Mouse (Mus musculus) spleen, postnatal 4 days (tissue): ENCODE measurements around the gene Ushbp1.
"Not testable (repeated sequence)": the region's sequence is repeated elsewhere in the genome, so short reads cannot be mapped to it uniquely, and the experiment has no call there.

Source experiments
- DNase-seq, 2 experiments: peaks; one replicate each; pipeline ENCODE4 v3.0.0; 2022; ENCODE audit warnings: low spot score in 2 of 2

Ushbp1 gene

DNA sequence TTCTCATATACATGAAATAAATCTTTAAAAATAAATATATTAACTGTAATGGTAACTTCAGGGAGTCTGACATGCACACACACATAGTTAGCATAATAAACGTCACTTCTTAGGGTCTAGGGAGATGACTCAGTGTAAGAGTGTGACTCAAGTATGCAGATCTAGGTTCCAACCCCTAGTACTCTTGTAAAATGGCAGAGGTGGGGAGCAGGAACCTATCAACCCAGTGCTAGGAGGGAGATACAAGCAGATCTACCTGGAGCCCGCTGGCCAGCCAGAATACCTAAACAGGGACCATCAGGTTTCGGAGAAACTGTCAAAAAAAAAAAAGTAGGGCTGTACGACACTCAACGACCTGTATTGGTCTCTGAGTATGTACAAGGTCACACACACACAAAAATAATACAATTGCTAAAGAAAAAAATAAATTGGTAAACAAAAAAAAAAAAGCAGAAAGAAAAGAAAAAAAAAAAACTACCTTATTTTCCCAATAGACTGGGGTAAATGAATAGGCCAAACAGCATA, 24.8 kb downstream of the Ushbp1 start:
- DNase-seq: no peak

DNA sequence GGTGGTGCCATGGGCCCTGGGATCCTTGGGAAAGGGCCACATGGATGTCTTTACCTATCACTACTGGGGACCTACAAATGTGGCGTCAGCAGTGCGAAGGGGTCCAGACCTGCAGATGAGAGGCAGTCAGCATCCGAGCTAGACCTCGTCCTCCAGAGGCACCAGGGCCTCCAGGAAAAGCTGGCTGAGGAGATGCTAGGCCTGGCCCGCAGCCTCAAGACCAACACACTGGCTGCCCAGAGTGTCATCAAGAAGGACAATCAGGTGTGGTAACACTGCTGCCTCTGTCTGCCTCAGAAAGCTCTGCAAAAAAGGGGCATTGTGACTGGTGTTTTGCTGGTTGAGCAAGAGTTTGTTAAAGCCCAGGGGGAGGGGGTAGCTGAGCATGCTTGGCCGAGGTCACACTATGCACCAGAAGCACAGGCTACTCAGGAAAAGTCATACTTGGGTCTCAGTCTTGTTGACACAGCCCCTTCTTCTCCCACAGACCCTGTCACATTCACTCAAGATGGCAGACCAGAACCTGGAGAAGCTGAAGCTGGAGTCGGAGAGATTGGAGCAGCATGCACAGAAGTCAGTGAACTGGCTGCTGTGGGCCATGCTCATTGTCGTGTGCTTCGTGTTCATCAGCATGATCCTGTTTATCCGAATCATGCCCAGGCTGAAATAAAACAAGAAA, 26.4 kb downstream of the Ushbp1 start:
- DNase-seq: peak in 1 of 2 experiments; percentile 58

DNA sequence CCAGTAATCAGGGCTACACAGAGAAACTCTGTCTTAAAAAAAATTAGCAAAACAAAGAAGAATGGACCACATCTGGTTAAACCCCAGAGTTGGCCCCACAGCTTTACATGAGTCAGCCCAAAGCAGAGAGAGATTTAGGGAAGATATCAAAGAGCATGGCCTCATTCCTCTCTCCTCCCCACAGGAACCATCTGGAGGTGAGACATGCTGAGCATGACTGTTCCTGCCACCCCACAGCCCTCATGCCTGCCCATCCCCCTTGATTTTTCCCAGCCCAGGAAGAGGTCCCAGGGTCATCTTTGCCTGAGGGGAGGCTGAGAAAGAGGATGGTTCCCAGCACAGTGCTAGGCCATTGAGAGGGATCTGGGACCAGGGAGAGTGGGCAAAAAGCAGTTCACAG, 27.2 kb downstream of the Ushbp1 start:
- no peak for DNase-seq

DNA sequence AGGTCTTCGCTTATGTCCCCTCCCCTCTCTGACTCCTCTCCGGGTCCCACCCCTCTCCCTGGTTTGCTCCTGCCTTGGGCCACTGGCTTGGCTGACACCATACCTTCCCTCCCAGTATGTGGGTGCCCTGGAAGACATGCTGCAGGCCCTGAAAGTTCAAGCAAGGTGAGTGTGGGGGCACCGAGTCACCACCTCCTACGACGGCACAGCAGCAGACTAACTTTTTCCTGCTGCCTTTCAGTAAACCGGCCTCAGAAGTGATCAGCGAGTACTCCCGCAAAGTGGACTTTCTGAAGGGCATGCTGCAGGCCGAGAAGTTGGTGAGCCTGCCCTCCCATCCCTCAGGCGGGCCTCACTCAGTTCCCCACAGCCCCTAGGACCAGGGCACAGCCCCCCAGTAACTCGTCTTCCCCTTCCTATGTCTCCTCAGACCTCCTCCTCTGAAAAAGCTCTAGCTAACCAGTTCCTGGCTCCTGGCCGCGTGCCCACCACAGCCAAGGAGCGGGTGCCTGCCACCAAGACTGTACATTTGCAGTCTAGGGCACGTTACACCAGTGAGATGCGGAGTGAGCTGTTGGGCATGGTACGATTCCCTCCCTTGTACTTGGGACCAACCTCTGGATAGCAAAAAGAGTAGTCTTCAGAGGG, 27.9 kb downstream of the Ushbp1 start:
- DNase-seq: peak in 1 of 2 experiments; percentile 65

DNA sequence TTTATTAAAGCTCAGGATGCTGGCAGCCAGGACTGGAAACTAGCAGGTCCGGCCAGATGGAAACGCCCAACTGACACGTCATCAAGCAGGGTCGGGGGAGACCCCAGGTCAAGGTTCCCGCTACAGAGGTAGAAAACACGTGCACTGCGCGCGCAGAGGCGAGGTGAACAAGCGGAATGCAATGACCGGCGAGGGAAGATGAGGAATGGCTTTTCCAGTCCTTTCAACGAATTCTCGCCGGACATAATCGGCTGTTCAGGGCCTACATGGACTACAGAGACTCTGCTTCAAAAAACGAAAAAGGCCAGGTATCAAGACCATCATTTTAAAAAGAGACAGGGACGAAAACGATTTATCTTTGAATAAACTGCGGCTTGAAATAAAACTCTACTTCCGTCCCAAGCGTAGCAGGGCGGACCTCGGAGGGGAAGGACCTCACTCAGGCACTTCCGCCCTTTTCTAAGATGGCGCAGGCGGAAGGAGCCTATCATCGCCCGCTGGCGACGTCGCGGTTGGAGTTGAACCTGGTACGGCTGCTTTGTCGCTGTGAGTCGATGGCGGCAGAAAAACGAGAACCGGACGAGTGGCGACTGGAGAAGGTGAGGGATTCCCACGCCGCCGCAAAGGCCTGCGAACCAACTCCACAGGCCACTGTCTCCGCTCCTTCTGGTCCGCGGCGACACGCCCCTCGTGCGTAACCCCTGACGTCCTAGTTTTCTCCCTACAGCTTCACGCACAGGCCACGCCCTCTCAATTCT, 28.7 kb downstream of the Ushbp1 start, which contains the start of gene Use1:
Gene Use1, plus strand, starts transcription at position 78 of the 758 bp plus-strand sequence.
- peak; percentile 86 to 90 for DNase-seq

DNA sequence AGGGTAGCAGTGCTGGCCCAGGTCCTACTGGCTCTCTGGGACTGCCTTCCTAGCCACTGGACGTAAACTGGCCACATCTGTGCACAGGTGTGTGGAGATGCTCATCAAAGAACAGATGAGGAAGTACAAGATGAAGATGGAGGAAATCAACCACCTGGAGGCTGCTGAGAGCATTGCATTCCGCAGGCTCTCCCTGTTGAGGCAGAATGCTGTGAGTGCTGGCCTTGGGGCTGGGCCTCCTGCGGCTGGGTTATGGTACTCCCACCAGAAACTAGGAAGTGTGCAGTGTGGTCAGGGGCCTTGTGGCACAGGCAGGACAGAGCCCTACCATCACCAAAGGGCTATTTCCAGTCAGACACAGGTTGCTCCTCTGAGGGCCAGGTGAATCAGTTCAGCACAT, 37.6 kb downstream of the Ushbp1 start:
- no peak for DNase-seq

DNA sequence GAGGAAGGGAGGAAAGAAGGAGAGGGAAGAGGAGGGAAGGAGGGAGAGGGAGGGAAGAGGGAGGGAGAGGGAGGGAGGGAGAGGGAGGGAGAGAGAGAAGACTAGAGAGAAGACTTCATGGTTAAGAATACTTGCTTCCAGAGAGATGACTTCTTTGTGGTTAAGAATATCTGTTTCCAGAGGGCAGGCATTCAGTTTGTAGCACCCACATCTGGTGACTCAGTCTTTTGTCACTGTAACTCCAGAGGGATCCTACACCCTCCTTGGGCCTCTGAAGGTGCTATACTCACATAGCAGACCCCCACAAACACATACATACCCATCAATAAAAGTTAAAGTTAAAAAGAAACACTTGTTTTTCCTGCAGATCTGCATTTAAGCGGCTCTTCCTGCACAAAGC, 44.1 kb downstream of the Ushbp1 start:
- no peak for DNase-seq

DNA sequence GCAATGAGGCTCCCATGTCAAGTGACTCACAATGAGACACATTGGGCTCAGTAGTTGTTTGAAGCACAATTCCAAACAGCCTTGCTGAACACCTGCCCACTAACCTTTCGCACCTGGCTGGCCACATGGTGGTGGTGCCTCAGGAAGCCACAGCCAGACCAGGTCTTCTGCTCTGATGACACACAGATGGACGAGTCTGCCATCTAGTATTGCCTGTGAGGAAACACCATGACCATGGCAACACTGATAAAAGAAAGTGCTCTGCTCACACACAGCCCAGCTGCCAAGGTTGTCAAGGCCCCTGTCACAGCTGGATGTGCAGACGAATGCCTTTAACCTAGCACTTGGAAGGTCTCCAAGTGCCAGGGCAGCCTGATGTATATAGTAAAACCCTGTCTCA, 44.5 kb downstream of the Ushbp1 start:
- no peak for DNase-seq

DNA sequence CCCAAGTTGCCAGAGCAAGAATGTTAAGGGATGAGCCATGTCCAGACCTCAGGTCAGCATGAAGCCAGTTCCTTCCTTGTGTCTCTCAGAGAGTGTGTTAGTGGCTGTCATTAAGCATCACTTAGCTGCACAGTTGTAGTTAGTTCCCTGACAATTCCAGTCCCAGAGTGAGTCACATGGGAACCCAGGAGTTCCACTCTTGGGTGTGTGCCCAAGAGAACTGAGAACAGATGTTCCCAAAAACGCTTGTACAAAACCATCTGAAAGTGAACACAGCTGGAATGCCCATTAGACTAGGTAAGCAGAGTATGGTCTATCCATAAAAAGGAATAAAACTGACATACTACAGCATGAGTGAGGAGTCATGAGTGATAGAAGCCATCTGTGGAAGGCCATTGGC, 49.0 kb downstream of the Ushbp1 start:
- no peak for DNase-seq

DNA sequence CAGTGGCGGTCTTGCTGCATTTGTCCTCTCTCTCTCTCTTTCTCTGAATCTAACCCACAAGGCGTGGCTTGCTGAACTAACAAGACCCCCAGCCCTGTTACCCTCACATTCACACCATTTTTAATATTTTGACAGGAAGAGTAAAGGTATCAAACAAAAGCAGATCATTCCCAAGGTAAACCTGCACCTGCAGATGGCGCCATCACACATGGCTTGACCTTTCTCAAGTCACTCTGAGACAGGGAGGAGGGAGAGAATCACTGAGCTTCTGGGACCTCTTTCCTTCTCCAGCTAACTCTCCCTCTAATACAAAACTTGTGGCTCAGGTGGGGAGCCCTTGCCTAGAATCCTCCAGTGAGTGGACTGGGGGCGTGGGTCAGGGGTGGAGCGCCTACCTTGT, 55.0 kb downstream of the Ushbp1 start:
- DNase-seq: peak; percentile 35 to 73

DNA sequence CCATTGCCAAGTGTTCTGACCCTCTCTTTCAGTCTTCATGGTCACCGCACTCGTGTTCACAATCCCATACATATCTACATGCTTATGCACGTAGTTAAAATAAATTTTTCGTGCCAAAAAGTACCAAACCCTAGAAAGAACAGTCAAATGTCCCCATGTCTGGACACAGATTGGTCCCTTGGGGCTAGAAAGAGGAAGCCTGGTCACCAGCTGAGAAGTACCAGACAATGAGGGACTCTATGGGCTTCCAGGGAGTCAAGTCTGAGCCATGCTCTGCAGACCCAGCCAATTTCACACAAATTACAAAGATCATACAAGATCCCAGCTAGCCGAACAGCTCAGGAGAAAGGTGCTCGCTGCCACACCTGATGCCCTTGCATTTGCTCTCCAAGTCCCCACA, 57.8 kb downstream of the Ushbp1 start:
- not testable (repeated sequence) for DNase-seq
